Mouse (Mus musculus) liver, postnatal 0 days (tissue): Measurements from ENCODE around the gene Rab11fip4. TPM values are rescaled to one million over a fixed set of nuclear protein-coding genes. Genes with fewer than 3 reads are reported as not detected.

Source experiments
- ATAC-seq: fragments of 200-750 bp; cut with Nextera tagmentation; 2 replicates; pipeline ENCODE4 v1.8.0; 2017; ENCODE audit warnings: mild to moderate bottlenecking, moderate library complexity
- DNase-seq: peaks from one replicate; pipeline ENCODE4 v3.0.0-alpha.2; 2016
- H3K27ac ChIP-seq: fragments of 300-500 bp; sonication (generic); 2 replicates; pipeline ENCODE4 v1.5.1; 2014; ENCODE audit warnings: antibody characterized with exemption, moderate library complexity, mild to moderate bottlenecking, low read depth
- H3K27me3 ChIP-seq: fragments of 300-500 bp; sonication (generic); 2 replicates; pipeline ENCODE4 v1.6.1; 2014; ENCODE audit warnings: low read length, control low read depth, mixed read lengths; ENCODE audit not compliant: insufficient read depth
- H3K36me3 ChIP-seq: fragments of 300-500 bp; sonication (generic); replicated peaks from 2 replicates; pipeline ENCODE4 v1.6.1; 2014; ENCODE audit warnings: mild to moderate bottlenecking, control low read depth, low read length, moderate library complexity, mixed read lengths; ENCODE audit not compliant: insufficient read depth
- H3K4me1 ChIP-seq: fragments of 300-500 bp; sonication (generic); 2 replicates; pipeline ENCODE4 v1.6.1; 2014; ENCODE audit warnings: antibody characterized with exemption, mild to moderate bottlenecking, control low read depth; ENCODE audit not compliant: insufficient read depth
- H3K4me2 ChIP-seq: fragments of 300-500 bp; sonication (generic); 2 replicates; pipeline ENCODE4 v1.6.1; 2014; ENCODE audit warnings: low read depth, mild to moderate bottlenecking, low read length, moderate library complexity, mixed read lengths
- H3K4me3 ChIP-seq: fragments of 300-500 bp; sonication (generic); 2 replicates; pipeline ENCODE4 v1.5.1; 2014; ENCODE audit warnings: low read depth, low read length
- H3K9ac ChIP-seq: fragments of 300-500 bp; sonication (generic); replicated peaks from 2 replicates; pipeline ENCODE4 v1.6.1; 2014; ENCODE audit warnings: mild to moderate bottlenecking, moderate library complexity
- H3K9me3 ChIP-seq: fragments of 300-500 bp; sonication (generic); 2 replicates; pipeline ENCODE4 v1.6.1; 2016; ENCODE audit warnings: mild to moderate bottlenecking, control low read depth, low read length, mixed read lengths
- CTCF ChIP-seq: sonication (generic); IDR thresholded peaks from 2 replicates; pipeline ENCODE4 v1.5.1; 2016; ENCODE audit warnings: antibody characterized with exemption, low read depth
- EP300 ChIP-seq: IDR thresholded peaks from 2 replicates; pipeline ENCODE4 v1.6.1; 2016; ENCODE audit warnings: antibody characterized with exemption, low read depth, mild to moderate bottlenecking
- WGBS: fragments of 180-500 bp; shearing (Covaris S2); extraction: QIAGEN DNeasy Blood & Tissue Kit; methylation state at CpG from one replicate; pipeline ENCODE4 v1.1.7; 2014; ENCODE audit not compliant: insufficient replicate concordance; 5-methylcytosine and 5-hydroxymethylcytosine counted together
- polyA plus RNA-seq: library from polyadenylated mRNA; unstranded; fragments of >200 nt; fragmentation: Nextera tagmentation; extraction: Ambion mirVana; gene quantifications from 2 replicates; pipeline ENCODE4 v1.2.1, GENCODE M21; 2015

The Rab11fip4 gene
- polyA plus RNA-seq, 1 experiment from 2014 or later: 1.1 TPM

GRCm38 (mm10) chr11:79584191-79584590 is 6.8 kb upstream of the Rab11fip4 start:
- no peak overlapping the region for H3K27ac ChIP-seq
- WGBS: 10% methylated on average over 5 of the region's 5 CpGs
- no peak overlapping the region for H3K4me2 ChIP-seq
- H3K27me3 ChIP-seq: peaks cover 11% of the 10 kb centered on the region
- peak; percentile 64 for DNase-seq
- peak; percentile 84 for TF ChIP-seq CTCF
- no peak for TF ChIP-seq EP300
- ATAC-seq: no peak; the same call in 1 of the 2 replicates
- no peak overlapping the region for H3K9ac ChIP-seq
- no peaks in the 10 kb centered on the region for H3K4me1 ChIP-seq
- H3K9me3 ChIP-seq: no peaks in the 10 kb centered on the region
- no peak overlapping the region for H3K4me3 ChIP-seq
- H3K36me3 ChIP-seq: 0 out of 2 replicates have a peak, but pooled peaks cover 4% of the 10 kb centered on the region

GRCm38 (mm10) chr11:79589317-79590075 is 1.5 kb upstream of the Rab11fip4 start:
- WGBS: 43% methylated on average over 14 of the region's 14 CpGs
- peaks cover 55% of the 10 kb centered on the region for H3K27me3 ChIP-seq

DNA sequence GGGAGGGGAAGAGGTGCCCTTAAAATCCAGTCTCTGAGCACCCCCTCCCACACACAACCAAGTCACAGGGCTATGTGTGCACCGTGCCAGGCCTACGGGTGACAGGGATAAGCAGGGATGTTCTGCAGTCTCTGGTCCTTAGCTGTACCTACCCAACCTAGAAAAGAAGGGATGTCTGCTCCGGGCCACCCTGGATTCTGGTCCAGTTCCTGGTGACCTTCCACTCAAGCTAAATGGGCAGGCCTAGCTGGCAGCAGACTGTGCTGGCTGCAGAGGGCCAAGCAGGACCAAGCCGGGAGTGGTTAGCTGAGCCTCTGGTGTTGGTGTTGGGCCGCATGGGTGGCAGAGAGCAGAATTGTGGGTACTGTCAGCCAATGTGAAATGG is 571 bp downstream of the Rab11fip4 start:
- Histone ChIP-seq H3K9me3 (no peaks in the 10 kb centered on the region), H3K9ac (no peak overlapping the region), H3K4me1 (peaks cover 5% of the 10 kb centered on the region), H3K4me3 (peak overlapping the region; percentile 49), H3K36me3 (no peaks in the 10 kb centered on the region), H3K27me3 (peaks cover 55% of the 10 kb centered on the region), H3K4me2 (peak overlapping the region; percentile 75), H3K27ac (no peak overlapping the region)
- ATAC-seq (no peak), DNase-seq (no peak)
- no peak for TF ChIP-seq CTCF
- no peak for TF ChIP-seq EP300
- 41% methylated on average over 5 of the region's 5 CpGs for WGBS

More at GRCm38 (mm10) chr11:79589317-79590075, 1.5 kb upstream of the Rab11fip4 start:
- no peak for TF ChIP-seq EP300
- TF ChIP-seq CTCF: peak; percentile 44
- Histone ChIP-seq H3K36me3 (no peaks in the 10 kb centered on the region), H3K4me3 (no peak overlapping the region), H3K4me2 (no peak overlapping the region), H3K4me1 (peaks cover 5% of the 10 kb centered on the region), H3K27ac (no peak overlapping the region), H3K9ac (no peak overlapping the region), H3K9me3 (no peaks in the 10 kb centered on the region)
- ATAC-seq (no peak), DNase-seq (no peak)

DNA sequence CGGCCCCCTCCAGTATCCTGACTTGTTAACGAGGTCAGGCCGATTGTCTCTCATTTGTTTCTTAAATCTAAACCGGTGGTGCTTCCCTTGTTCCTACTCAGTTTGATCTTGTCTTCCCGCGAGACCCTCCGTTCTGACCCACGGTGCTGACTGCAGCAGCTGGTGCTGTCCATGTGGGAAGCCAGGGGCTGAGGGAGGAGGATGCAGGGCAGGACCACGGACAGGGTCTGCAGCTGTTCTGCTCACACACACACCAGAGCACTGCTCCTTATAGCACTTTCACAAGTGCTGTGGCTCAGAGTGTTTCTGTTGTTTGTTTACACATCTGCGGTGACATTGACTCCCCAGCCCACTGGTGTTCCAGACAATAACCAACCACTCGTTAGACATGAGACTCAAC is 2.5 kb downstream of the Rab11fip4 start:
- no peaks in the 10 kb centered on the region for H3K36me3 ChIP-seq
- H3K4me2 ChIP-seq: no peak overlapping the region
- ATAC-seq (no peak), DNase-seq (no peak)
- peaks cover 5% of the 10 kb centered on the region for H3K4me1 ChIP-seq
- H3K9ac ChIP-seq: no peak overlapping the region
- no peaks in the 10 kb centered on the region for H3K9me3 ChIP-seq
- H3K27me3 ChIP-seq: peaks cover 49% of the 10 kb centered on the region
- TF ChIP-seq CTCF (no peak), EP300 (no peak)
- 38% methylated on average over 11 of the region's 11 CpGs for WGBS
- no peak overlapping the region for H3K4me3 ChIP-seq
- no peak overlapping the region for H3K27ac ChIP-seq

DNA sequence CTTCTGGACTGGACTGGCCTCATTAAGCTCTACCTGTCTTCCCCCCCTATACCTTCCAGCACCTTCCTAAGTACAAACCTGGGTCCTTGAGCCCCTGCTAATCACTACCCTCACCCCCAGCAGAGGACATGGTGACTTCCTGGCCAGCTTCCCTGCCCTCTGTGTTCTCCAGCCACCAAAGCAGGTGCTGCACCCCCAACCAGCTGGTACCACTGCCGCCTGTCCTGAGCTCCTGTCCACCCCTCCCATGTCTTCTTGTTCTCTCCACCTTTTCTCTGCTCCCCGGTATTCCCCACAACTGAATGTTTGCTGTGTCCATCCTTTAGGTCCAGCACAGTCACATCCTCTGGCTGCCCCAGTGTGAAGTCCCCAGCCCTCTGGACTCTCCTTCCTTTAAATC is 19.4 kb downstream of the Rab11fip4 start:
- 78% methylated on average over 2 of the region's 2 CpGs for WGBS
- Histone ChIP-seq H3K27ac (no peak overlapping the region), H3K27me3 (no peaks in the 10 kb centered on the region), H3K9me3 (no peaks in the 10 kb centered on the region), H3K4me3 (no peak overlapping the region), H3K4me2 (no peak overlapping the region), H3K9ac (no peak overlapping the region), H3K4me1 (peaks cover 10% of the 10 kb centered on the region), H3K36me3 (no peaks in the 10 kb centered on the region)
- TF ChIP-seq CTCF (no peak), EP300 (no peak)
- DNase-seq (no peak), ATAC-seq (no peak)

- Histone ChIP-seq H3K36me3 (no peaks in the 10 kb centered on the region), H3K4me2 (no peak overlapping the region), H3K9me3 (no peaks in the 10 kb centered on the region), H3K27ac (no peak overlapping the region), H3K9ac (no peak overlapping the region), H3K4me3 (no peak overlapping the region), H3K27me3 (no peaks in the 10 kb centered on the region), H3K4me1 (peaks cover 10% of the 10 kb centered on the region)
- TF ChIP-seq CTCF (no peak), EP300 (no peak)
- WGBS: 19% methylated on average over 13 of the region's 13 CpGs
- ATAC-seq (0 out of 2 replicates have a peak, but pooled peaks have one; percentile 25), DNase-seq (no peak)
These were observed 20.1 kb downstream of the Rab11fip4 start for GRCm38 (mm10) chr11:79611011-79611666.
